In genomic region chr14:74903047-74903446, GRCm38 (mm10) we compare ENCODE assay signal across 9 mouse cellular contexts. TPM values are rescaled to one million over a fixed set of nuclear protein-coding genes. Genes with fewer than 3 reads are reported as not detected.
A peak's percentile ranks its signal among the peaks of the same experiment; 100 is the strongest.
DNase-seq lines count a peak whose midpoint lies in the region; ATAC-seq and TF ChIP-seq lines count a peak whose summit lies in the region.
"Had no signal": no experiment of that assay in that cellular context is flagged by ENCODE, and none has a peak within 500 bp of the region (broad histone marks: within the 10 kb centered on the region; RNA-seq: fewer than 3 reads in every experiment).

No protein-coding gene starts in this region.

- TF ChIP-seq POLR2A in kidney, adult 2 months (IDR thresholded peaks at IDR 0.05; ENCODE audit: low read depth, low read length): no peak

- ATAC-seq in kidney, embryonic 15.5 days (replicated peaks; ENCODE audit: low FRiP score): no peak
- ATAC-seq in heart, postnatal 0 days (ENCODE audit: insufficient read depth, low read depth): peak; percentile 22; the same call in 1 of the 2 replicates
- ATAC-seq in megakaryocyte progenitor cell, adult 5-6 weeks (replicated peaks; ENCODE audit: poor library complexity): no peak

- no peak overlapping the region for H3K9ac ChIP-seq in kidney, embryonic 15.5 days
- H3K9ac ChIP-seq in heart, postnatal 0 days (replicated peaks; ENCODE audit: low read depth, low read length): no peak overlapping the region

- no peaks in the 10 kb centered on the region for H3K9me3 ChIP-seq in kidney, embryonic 15.5 days (replicated peaks)
- H3K9me3 ChIP-seq in heart, postnatal 0 days (replicated peaks; ENCODE audit: control insufficient read depth, low read length): no peaks in the 10 kb centered on the region
- no peaks in the 10 kb centered on the region for H3K9me3 ChIP-seq in hindbrain, embryonic 10.5 days

- no peak for TF ChIP-seq CTCF in kidney, adult 2 months (conservative IDR thresholded peaks at IDR 0.05; ENCODE audit: insufficient read depth, insufficient read length, low read depth, low read length)
- TF ChIP-seq CTCF in gastrocnemius, adult 2 months (IDR thresholded peaks at IDR 0.05): no peak
- TF ChIP-seq CTCF in heart, postnatal 0 days (IDR thresholded peaks at IDR 0.05; ENCODE audit: low read depth): no peak

- H3K27ac ChIP-seq in kidney, adult 2 months (ENCODE audit: insufficient read depth, low read depth, low read length): no peak overlapping the region
- H3K27ac ChIP-seq in kidney, embryonic 15.5 days: no peak overlapping the region
- H3K27ac ChIP-seq in gastrocnemius, adult 2 months: peak overlapping the region; percentile 67
- peak overlapping the region; percentile 62 for H3K27ac ChIP-seq in heart, postnatal 0 days (ENCODE audit: low read depth)
- no peak overlapping the region for H3K27ac ChIP-seq in hindbrain, embryonic 10.5 days

- 66% methylated on average over 4 of the region's 4 CpGs for WGBS in kidney, adult 2 months
- 58% methylated on average over 4 of the region's 4 CpGs for WGBS in kidney, embryonic 15.5 days
- WGBS in heart, postnatal 0 days: 29% methylated on average over 4 of the region's 4 CpGs
- WGBS in hindbrain, embryonic 10.5 days: 87% methylated on average over 4 of the region's 4 CpGs

- intact Hi-C loops in gastrocnemius, adult 2 months (cut with DNase I): no loop called here

- DNase-seq in kidney, adult 2 months: peak; percentile 71
- DNase-seq in gastrocnemius, adult 2 months: peak; percentile 78
- DNase-seq in heart, postnatal 0 days (ENCODE audit: low spot score): peak; percentile 46
- peak; percentile 84 for DNase-seq in lung, postnatal 25 days (ENCODE audit: low spot score)
- DNase-seq in layer of hippocampus, postnatal 25 days (ENCODE audit: extremely low spot score in 1 of 2, low spot score in 1 of 2): no peak
- DNase-seq in hindbrain, embryonic 10.5 days (ENCODE audit: low spot score): no peak
- DNase-seq: cerebellum, adult 9-10 months had no signal

- no peaks in the 10 kb centered on the region for H3K27me3 ChIP-seq in kidney, adult 2 months (replicated peaks; ENCODE audit: control insufficient read depth, insufficient read depth, low read length)
- no peaks in the 10 kb centered on the region for H3K27me3 ChIP-seq in kidney, embryonic 15.5 days
- no peaks in the 10 kb centered on the region for H3K27me3 ChIP-seq in heart, postnatal 0 days (ENCODE audit: control insufficient read depth, insufficient read depth, low read length)
- no peaks in the 10 kb centered on the region for H3K27me3 ChIP-seq in hindbrain, embryonic 10.5 days (ENCODE audit: insufficient read depth, poor library complexity, severe bottlenecking)

- no peaks in the 10 kb centered on the region for H3K36me3 ChIP-seq in kidney, adult 2 months (ENCODE audit: control insufficient read depth, insufficient read depth, low read length)
- no peaks in the 10 kb centered on the region for H3K36me3 ChIP-seq in kidney, embryonic 15.5 days
- no peaks in the 10 kb centered on the region for H3K36me3 ChIP-seq in heart, postnatal 0 days (replicated peaks; ENCODE audit: control insufficient read depth, insufficient read depth, low read length)
- no peaks in the 10 kb centered on the region for H3K36me3 ChIP-seq in hindbrain, embryonic 10.5 days

- no peak overlapping the region for H3K4me3 ChIP-seq in kidney, adult 2 months (ENCODE audit: insufficient read depth, low read depth, low read length)
- H3K4me3 ChIP-seq in kidney, embryonic 15.5 days (replicated peaks): no peak overlapping the region
- no peak overlapping the region for H3K4me3 ChIP-seq in gastrocnemius, adult 2 months
- no peak overlapping the region for H3K4me3 ChIP-seq in heart, postnatal 0 days (ENCODE audit: low read depth, low read length)
- H3K4me3 ChIP-seq in hindbrain, embryonic 10.5 days: no peak overlapping the region

- H3K4me1 ChIP-seq in kidney, adult 2 months (ENCODE audit: control insufficient read depth, insufficient read depth, low read length): peaks cover 14% of the 10 kb centered on the region; the same call in 1 of the 2 replicates
- H3K4me1 ChIP-seq in kidney, embryonic 15.5 days: peaks cover 24% of the 10 kb centered on the region; the same call in 1 of the 2 replicates
- H3K4me1 ChIP-seq in heart, postnatal 0 days (ENCODE audit: control insufficient read depth, insufficient read depth): peaks cover 39% of the 10 kb centered on the region
- peaks cover 20% of the 10 kb centered on the region for H3K4me1 ChIP-seq in hindbrain, embryonic 10.5 days (replicated peaks)

- no peak for TF ChIP-seq EP300 in heart, postnatal 0 days (IDR thresholded peaks at IDR 0.05; ENCODE audit: low read depth)

- no peak overlapping the region for H3K4me2 ChIP-seq in kidney, embryonic 15.5 days
- no peak overlapping the region for H3K4me2 ChIP-seq in heart, postnatal 0 days (ENCODE audit: low read depth, low read length)

RNA-seq across cellular contexts. Expression of gene Lrch1, which starts 44.6 kb away (rescaled TPM):
- 8.2 and 8.4 TPM in 2 replicates for polyA plus RNA-seq in kidney, adult 2 months (2012; rRNA removed)
- polyA plus RNA-seq in kidney, embryonic 15.5 days (2015; fragmentation: Nextera tagmentation; extraction: Ambion mirVana): 20.1 and 20.8 TPM in 2 replicates
- 1 to 10 TPM; 3.0 to 4.4 TPM for total RNA-seq in gastrocnemius, adult 2 months (2021)
- total RNA-seq in heart, postnatal 0 days (2014; rRNA removed; ENCODE audit: low replicate concordance): 13.7 and 14.2 TPM in 2 replicates
- polyA plus RNA-seq in heart, postnatal 0 days (2015; fragmentation: Nextera tagmentation; extraction: Ambion mirVana): 7.7 and 8.4 TPM in 2 replicates
- total RNA-seq in layer of hippocampus, postnatal 25 days (2021): 10 to 100 TPM; 17.8 to 18.9 TPM
- 12.1 and 14.3 TPM in 2 replicates for total RNA-seq in megakaryocyte progenitor cell, adult 5-6 weeks (2015)
- total RNA-seq in megakaryocyte progenitor cell, adult 5-6 weeks (2017): 9.3 and 11.3 TPM in 2 replicates
- 6.8 and 8.2 TPM in 2 replicates for polyA plus RNA-seq in hindbrain, embryonic 10.5 days (2016; fragmentation: Nextera tagmentation; extraction: Ambion mirVana)

Comparison
In these comparisons a context has a peak if more than half of its experiments do, and no peak if none do; other contexts are left out.
1. DNase-seq: peak in kidney, adult 2 months (single experiment), gastrocnemius, adult 2 months (single experiment), heart, postnatal 0 days (single experiment) and lung, postnatal 25 days (single experiment); none in layer of hippocampus, postnatal 25 days (0 of 2) and hindbrain, embryonic 10.5 days (single experiment).
2. H3K27ac ChIP-seq: peak in gastrocnemius, adult 2 months (single experiment) and heart, postnatal 0 days (single experiment); none in kidney, adult 2 months (single experiment), kidney, embryonic 15.5 days (single experiment) and hindbrain, embryonic 10.5 days (single experiment).